Mouse (Mus musculus) large intestine, adult 2 months (tissue): Measurements from ENCODE around the gene 1810043G02Rik. TPM values are rescaled to one million over a fixed set of nuclear protein-coding genes. Genes with fewer than 3 reads are reported as not detected.

Source experiments
- polyA plus RNA-seq: library from polyadenylated mRNA; depleted of rRNA; stranded (reverse); fragments of >200 nt; gene quantifications from 2 replicates; pipeline ENCODE4 v1.2.3, GENCODE M21; 2012; rRNA removed

The 1810043G02Rik gene
- polyA plus RNA-seq, 1 experiment = 10.4 TPM

Other genes with a start within 250 kb of the 1810043G02Rik start
- gene Gm18596, start 235.9 kb upstream of the 1810043G02Rik start, polyA plus RNA-seq = not detected in 2 replicates
- not detected in 2 replicates for gene Gm9736, start 227.2 kb upstream of the 1810043G02Rik start, polyA plus RNA-seq
- gene Gm3233, start 218.8 kb upstream of the 1810043G02Rik start, polyA plus RNA-seq = not detected in 2 replicates
- gene Gm3238, start 207.2 kb upstream of the 1810043G02Rik start, polyA plus RNA-seq = not detected in 2 replicates
- not detected in 2 replicates for gene Gm7138, start 201.6 kb upstream of the 1810043G02Rik start, polyA plus RNA-seq
- gene Gm3250, start 196.0 kb upstream of the 1810043G02Rik start, polyA plus RNA-seq = not detected in 2 replicates
- gene Gm7137, start 190.3 kb upstream of the 1810043G02Rik start, polyA plus RNA-seq = not detected in 2 replicates
- gene Gm9639, start 183.4 kb upstream of the 1810043G02Rik start, polyA plus RNA-seq = not detected in 2 replicates
- gene Gm19668, start 179.4 kb upstream of the 1810043G02Rik start, polyA plus RNA-seq = not detected in 2 replicates
- gene Gm9507, start 166.7 kb upstream of the 1810043G02Rik start, polyA plus RNA-seq = not detected in 2 replicates
- gene Gm2696, start 163.8 kb upstream of the 1810043G02Rik start, polyA plus RNA-seq = not detected in 2 replicates
- not detected in 2 replicates for gene Krtap10-4, start 151.4 kb upstream of the 1810043G02Rik start, polyA plus RNA-seq
- gene Krtap10-10, start 142.6 kb upstream of the 1810043G02Rik start, polyA plus RNA-seq = not detected in 2 replicates
- gene Gm36176, start 131.7 kb upstream of the 1810043G02Rik start, polyA plus RNA-seq = not detected in 2 replicates
- gene Gm10318, start 125.7 kb upstream of the 1810043G02Rik start, polyA plus RNA-seq = not detected in 2 replicates
- gene Gm3285, start 116.5 kb upstream of the 1810043G02Rik start, polyA plus RNA-seq = not detected in 2 replicates
- gene Lrrc3, start 76.0 kb upstream of the 1810043G02Rik start, polyA plus RNA-seq = 6.4 and 6.8 TPM in 2 replicates
- gene Trpm2, start 8.0 kb upstream of the 1810043G02Rik start, polyA plus RNA-seq = 2.4 and 4.4 TPM in 2 replicates
- 29.8 and 41.2 TPM in 2 replicates for gene Pfkl, start 31.6 kb downstream of the 1810043G02Rik start, polyA plus RNA-seq
- gene Dnmt3l, start 63.4 kb downstream of the 1810043G02Rik start, polyA plus RNA-seq = 0.73 and 1.1 TPM in 2 replicates
- gene Aire, start 65.1 kb downstream of the 1810043G02Rik start, polyA plus RNA-seq = 0.34 and 0.53 TPM in 2 replicates
- 12.1 and 16.2 TPM in 2 replicates for gene Icosl, start 90.8 kb downstream of the 1810043G02Rik start, polyA plus RNA-seq
- gene D10Jhu81e, start 191.3 kb downstream of the 1810043G02Rik start, polyA plus RNA-seq = 51.9 and 61.5 TPM in 2 replicates
- gene Pwp2, start 206.6 kb downstream of the 1810043G02Rik start, polyA plus RNA-seq = 7.9 and 9.2 TPM in 2 replicates